Mouse (Mus musculus) CH12.LX (cell line): ENCODE results near the gene Dnah5. TPM values are rescaled to one million over a fixed set of nuclear protein-coding genes. Genes with fewer than 3 reads are reported as not detected.
A peak's percentile ranks its signal among the peaks of the same experiment; 100 is the strongest.
"Not testable (repeated sequence)": the region's sequence is repeated elsewhere in the genome, so short reads cannot be mapped to it uniquely, and the experiment has no call there.

Experiments used
- DNase-seq: peaks from one replicate; pipeline ENCODE4 v3.0.0-alpha.2; 2013; ENCODE audit errors: extremely low read depth
- H3K27ac ChIP-seq: 2 replicates; pipeline ENCODE4 v1.5.1; 2012; ENCODE audit warnings: low read depth, mild to moderate bottlenecking, control low read depth, moderate library complexity; ENCODE audit not compliant: insufficient read depth
- H3K27me3 ChIP-seq: replicated peaks from 2 replicates; pipeline ENCODE3; 2012; ENCODE audit warnings: inconsistent platforms
- H3K36me3 ChIP-seq, 2 experiments: replicated peaks in 1 of 2; 2 replicates each; pipeline versions ENCODE3 to v1.6.1; 2012; ENCODE audit warnings: inconsistent platforms in 1 of 2, low read length in 1 of 2, mild to moderate bottlenecking in 1 of 2, mixed read lengths in 1 of 2, moderate library complexity in 1 of 2; ENCODE audit not compliant: control insufficient read depth in 1 of 2, insufficient read depth in 1 of 2
- H3K4me1 ChIP-seq, 2 experiments: 2 replicates each; pipeline ENCODE4 v1.6.1; 2012; ENCODE audit warnings: inconsistent platforms in 1 of 2, moderate library complexity in 1 of 2; ENCODE audit not compliant: insufficient read depth in 2 of 2, control insufficient read depth in 1 of 2
- H3K4me2 ChIP-seq: 2 replicates; pipeline ENCODE4 v1.6.1; 2012; ENCODE audit warnings: low read depth, mild to moderate bottlenecking, control low read depth; ENCODE audit not compliant: poor library complexity, insufficient read depth, severe bottlenecking
- H3K4me3 ChIP-seq, 3 experiments: fragments of 150-350 bp in 1 of 3; sonication (generic) in 1 of 3; replicated peaks in 1 of 3; 2 replicates each; pipeline versions ENCODE3 to v1.5.1; 2011 to 2012; ENCODE audit warnings: low read depth in 2 of 3, low read length in 2 of 3, mild to moderate bottlenecking in 2 of 3, moderate library complexity in 2 of 3, control low read depth in 1 of 3, improper control_type of control experiment in 1 of 3, inconsistent platforms in 1 of 3, mixed read lengths in 1 of 3; ENCODE audit not compliant: poor library complexity in 1 of 3
- H3K79me2 ChIP-seq: replicated peaks from 2 replicates; pipeline ENCODE4 v1.6.1; 2012; ENCODE audit warnings: mild to moderate bottlenecking, moderate library complexity; ENCODE audit not compliant: control insufficient read depth, poor library complexity, insufficient read depth, severe bottlenecking; ENCODE audit errors: extremely low read depth
- H3K9ac ChIP-seq: 2 replicates; pipeline ENCODE4 v1.6.1; 2012; ENCODE audit warnings: low read depth, mild to moderate bottlenecking, control low read depth, moderate library complexity; ENCODE audit not compliant: insufficient read depth
- H3K9me3 ChIP-seq: replicated peaks from 2 replicates; pipeline ENCODE3; 2012; ENCODE audit warnings: low read length, inconsistent platforms, mixed read lengths
- BHLHE40 ChIP-seq: IDR thresholded peaks from 2 replicates; pipeline ENCODE4 v1.6.1; 2011; ENCODE audit warnings: mild to moderate bottlenecking, low read depth, low read length, improper control_type of control experiment
- CHD1 ChIP-seq: IDR thresholded peaks from 2 replicates; pipeline ENCODE4 v1.6.1; 2012; ENCODE audit warnings: low read depth, low read length, improper control_type of control experiment, inconsistent platforms
- EP300 ChIP-seq: IDR thresholded peaks from 2 replicates; pipeline ENCODE4 v1.6.1; 2011; ENCODE audit warnings: low read length, improper control_type of control experiment
- GABPA ChIP-seq: IDR thresholded peaks from 2 replicates; pipeline ENCODE4 v1.6.1; 2012; ENCODE audit warnings: low read depth, low read length, improper control_type of control experiment, inconsistent platforms; ENCODE audit not compliant: insufficient replicate concordance
- IRF4 ChIP-seq: IDR thresholded peaks from 2 replicates; pipeline ENCODE4 v1.6.1; 2014; ENCODE audit warnings: low read depth, mild to moderate bottlenecking, inconsistent platforms, low read length, improper control_type of control experiment
- MAFK ChIP-seq: IDR thresholded peaks from 2 replicates; pipeline ENCODE4 v1.6.1; 2011; ENCODE audit warnings: low read length, improper control_type of control experiment; ENCODE audit not compliant: insufficient replicate concordance
- MAX ChIP-seq: IDR thresholded peaks from 2 replicates; pipeline ENCODE4 v1.6.1; 2011; ENCODE audit warnings: low read length, improper control_type of control experiment
- MAZ ChIP-seq: IDR thresholded peaks from 2 replicates; pipeline ENCODE4 v1.6.1; 2012; ENCODE audit warnings: low read depth, mild to moderate bottlenecking, inconsistent platforms, low read length, improper control_type of control experiment, moderate library complexity
- MEF2A ChIP-seq: IDR thresholded peaks from 2 replicates; pipeline ENCODE4 v1.6.1; 2014; ENCODE audit warnings: low read depth, mild to moderate bottlenecking, inconsistent platforms, low read length, improper control_type of control experiment, borderline replicate concordance
- MXI1 ChIP-seq: IDR thresholded peaks from 2 replicates; pipeline ENCODE4 v1.6.1; 2011; ENCODE audit warnings: mild to moderate bottlenecking, low read depth, low read length, improper control_type of control experiment
- MYC ChIP-seq: IDR thresholded peaks from 2 replicates; pipeline ENCODE4 v1.6.1; 2011; ENCODE audit warnings: low read depth, mild to moderate bottlenecking, improper control_type of control experiment, low read length
- RAD21 ChIP-seq: IDR thresholded peaks from 2 replicates; pipeline ENCODE4 v1.6.1; 2011; ENCODE audit warnings: low read depth, mild to moderate bottlenecking, low read length, improper control_type of control experiment, moderate library complexity
- TBP ChIP-seq: conservative IDR thresholded peaks from 2 replicates; pipeline ENCODE4 v1.6.1; 2011; ENCODE audit warnings: low read depth, low read length, improper control_type of control experiment
- TCF12 ChIP-seq: IDR thresholded peaks from 2 replicates; pipeline ENCODE4 v1.6.1; 2014; ENCODE audit warnings: low read depth, mild to moderate bottlenecking, inconsistent platforms, low read length, improper control_type of control experiment
- USF1 ChIP-seq: IDR thresholded peaks from 2 replicates; pipeline ENCODE4 v1.6.1; 2014; ENCODE audit warnings: low read depth, mild to moderate bottlenecking, inconsistent platforms, low read length, improper control_type of control experiment
- ZC3H11A ChIP-seq: IDR thresholded peaks from 2 replicates; pipeline ENCODE4 v1.6.1; 2012; ENCODE audit warnings: low read depth, mild to moderate bottlenecking, inconsistent platforms, low read length, improper control_type of control experiment
- ZNF384 ChIP-seq: IDR thresholded peaks from 2 replicates; pipeline ENCODE4 v1.6.1; 2012; ENCODE audit warnings: low read depth, low read length, improper control_type of control experiment, inconsistent platforms
- dilution Hi-C: fragments of 300-500 bp; cut with MboI; formaldehyde crosslinking; loops from 2 replicates; pipeline ENCODE4 v1.14.3; 2020; ENCODE audit warnings: low sequenced_read_pairs; ENCODE audit not compliant: extremely low pct_unique_long_range_greater_than_20kb, extremely low pct_ligation_motif_present
- in situ Hi-C: fragments of 300-500 bp; cut with MboI; formaldehyde crosslinking; loops from 3 replicates; pipeline ENCODE4 v1.14.3; 2019; ENCODE audit warnings: low sequenced_read_pairs, low pct_ligation_motif_present, low pct_unique_long_range_greater_than_20kb, mixed read lengths
- polyA plus RNA-seq: library from polyadenylated mRNA; unstranded; fragments of >175 nt; gene quantifications from 2 replicates; pipeline ENCODE4 v1.2.1, GENCODE M21; 2012; ENCODE audit warnings: low read depth; ENCODE audit not compliant: insufficient read length
- total RNA-seq, 2 experiments: library from RNA; depleted of rRNA; stranded (reverse); fragments of 300-350 nt in 1 of 2; fragments of >200 nt in 1 of 2; gene quantifications; 2 replicates each; pipeline ENCODE4 v1.2.3; 2012 to 2014

Gene Dnah5
- total and polyA plus RNA-seq, 3 experiments = under 0.01 to 0.01 TPM; not detected in 1

- Histone ChIP-seq H3K27ac (no peak overlapping the region), H3K9me3 (peaks cover 55% of the 10 kb centered on the region), H3K4me1 (no peaks in the 10 kb centered on the region), H3K9ac (no peak overlapping the region), H3K79me2 (no peaks in the 10 kb centered on the region), H3K4me2 (no peak overlapping the region), H3K27me3 (no peaks in the 10 kb centered on the region), H3K36me3 (no peaks in the 10 kb centered on the region), H3K4me3 (no peak overlapping the region)
- no peak for TF ChIP-seq MYC
- no peak for TF ChIP-seq MXI1
- TF ChIP-seq MEF2A = no peak
- no peak for TF ChIP-seq MAZ
- no peak for TF ChIP-seq TBP
- no peak for TF ChIP-seq CHD1
- TF ChIP-seq USF1 = no peak
- no peak for TF ChIP-seq TCF12
- TF ChIP-seq MAX = no peak
- no peak for TF ChIP-seq RAD21
- no peak for TF ChIP-seq EP300
- TF ChIP-seq IRF4 = no peak
- TF ChIP-seq GABPA = no peak
- TF ChIP-seq ZC3H11A = no peak
- no peak for TF ChIP-seq BHLHE40
- TF ChIP-seq ZNF384 = no peak
- in situ Hi-C loops = no loop called here
- DNase-seq = no peak
- dilution Hi-C loops = no loop called here
Measured at GRCm38 (mm10) chr15:28439702-28440101, 236.2 kb downstream of the Dnah5 start.

GRCm38 (mm10) chr15:28444494-28444893 lies 240.9 kb downstream of the Dnah5 start:
- no peaks in the 10 kb centered on the region for H3K36me3 ChIP-seq
- no peak overlapping the region for H3K4me3 ChIP-seq
- no peak for DNase-seq
- in situ Hi-C loops = no loop called here
- H3K9me3 ChIP-seq = peaks cover 46% of the 10 kb centered on the region
- TF ChIP-seq MAFK (peak; percentile 58; the same call in 1 of the 2 replicates), GABPA (no peak)
- no peaks in the 10 kb centered on the region for H3K27me3 ChIP-seq
- dilution Hi-C loops = no loop called here
- H3K4me2 ChIP-seq = no peak overlapping the region
- H3K79me2 ChIP-seq = no peaks in the 10 kb centered on the region
- no peak overlapping the region for H3K27ac ChIP-seq
- H3K4me1 ChIP-seq = no peaks in the 10 kb centered on the region
- no peak overlapping the region for H3K9ac ChIP-seq

- H3K27me3 ChIP-seq, H3K4me3 ChIP-seq, DNase-seq, H3K27ac ChIP-seq, H3K36me3 ChIP-seq, in situ Hi-C loops, H3K9ac ChIP-seq, dilution Hi-C loops, H3K4me2 ChIP-seq, H3K4me1 ChIP-seq, H3K79me2 ChIP-seq: not testable (repeated sequence)
- H3K9me3 ChIP-seq = peaks cover 58% of the 10 kb centered on the region
Measured at GRCm38 (mm10) chr15:28461091-28461778, 257.7 kb downstream of the Dnah5 start.
